Mouse (Mus musculus) intestine, embryonic 14.5 days (tissue): ENCODE data around the gene Ube2e1. TPM values are rescaled to one million over a fixed set of nuclear protein-coding genes. Genes with fewer than 3 reads are reported as not detected.

Experiments
- ATAC-seq: fragments of 200-750 bp; cut with Nextera tagmentation; replicated peaks from 2 replicates; pipeline ENCODE4 v1.8.0; 2017; ENCODE audit warnings: low read depth, moderate number of reproducible peaks, moderate TSS enrichment, moderate library complexity; ENCODE audit not compliant: low FRiP score, low TSS enrichment
- DNase-seq: peaks from one replicate; pipeline ENCODE4 v3.0.0-alpha.2; 2018; ENCODE audit warnings: low spot score
- H3K27ac ChIP-seq: fragments of 300-500 bp; sonication (generic); 2 replicates; pipeline ENCODE4 v1.5.1; 2014; ENCODE audit warnings: low read depth, mild to moderate bottlenecking, control low read depth
- H3K27me3 ChIP-seq: fragments of 300-500 bp; sonication (generic); replicated peaks from 2 replicates; pipeline ENCODE4 v1.6.1; 2014; ENCODE audit warnings: low read length, control low read depth; ENCODE audit not compliant: control insufficient read depth, insufficient read depth
- H3K36me3 ChIP-seq: fragments of 300-500 bp; sonication (generic); 2 replicates; pipeline ENCODE4 v1.6.1; 2014; ENCODE audit warnings: low read length, control low read depth; ENCODE audit not compliant: control insufficient read depth, insufficient read depth
- H3K4me1 ChIP-seq: fragments of 300-500 bp; sonication (generic); replicated peaks from 2 replicates; pipeline ENCODE4 v1.6.1; 2014; ENCODE audit warnings: low read length, control low read depth, mixed read lengths; ENCODE audit not compliant: control insufficient read depth, insufficient read depth
- H3K4me2 ChIP-seq: fragments of 300-500 bp; sonication (generic); 2 replicates; pipeline ENCODE4 v1.6.1; 2014; ENCODE audit warnings: low read length
- H3K4me3 ChIP-seq: fragments of 300-500 bp; sonication (generic); 2 replicates; pipeline ENCODE4 v1.5.1; 2014; ENCODE audit warnings: low read depth, low read length, control low read depth, mixed read lengths
- H3K9ac ChIP-seq: fragments of 300-500 bp; sonication (generic); 2 replicates; pipeline ENCODE4 v1.6.1; 2014; ENCODE audit warnings: mild to moderate bottlenecking, low read length
- H3K9me3 ChIP-seq: fragments of 300-500 bp; sonication (generic); 2 replicates; pipeline ENCODE4 v1.6.1; 2016; ENCODE audit warnings: low read length, control low read depth; ENCODE audit not compliant: control insufficient read depth
- WGBS: fragments of 180-500 bp; shearing (Covaris S2); extraction: QIAGEN DNeasy Blood & Tissue Kit; methylation state at CpG from one replicate; pipeline ENCODE4 v1.1.7; 2014; 5-methylcytosine and 5-hydroxymethylcytosine counted together
- polyA plus RNA-seq: library from polyadenylated mRNA; unstranded; fragments of >200 nt; fragmentation: Nextera tagmentation; extraction: Ambion mirVana; gene quantifications from 2 replicates; pipeline ENCODE4 v1.2.1, GENCODE M21; 2014

Ube2e1 gene
- polyA plus RNA-seq, 1 experiment from 2014 or later, result 46.4 TPM

GRCm38 (mm10) chr14:18301591-18301990, 30.1 kb downstream of the Ube2e1 start:
- Histone ChIP-seq H3K9ac (no peak overlapping the region), H3K27me3 (no peaks in the 10 kb centered on the region), H3K4me2 (no peak overlapping the region), H3K4me3 (no peak overlapping the region), H3K27ac (no peak overlapping the region), H3K36me3 (0 out of 2 replicates have a peak, but pooled peaks cover 6% of the 10 kb centered on the region), H3K9me3 (no peaks in the 10 kb centered on the region), H3K4me1 (no peaks in the 10 kb centered on the region)
- ATAC-seq (no peak), DNase-seq (no peak)
- WGBS, result 81% methylated on average over 3 of the region's 3 CpGs

GRCm38 (mm10) chr14:18300676-18301075, 31.0 kb downstream of the Ube2e1 start:
- Histone ChIP-seq H3K4me2 (no peak overlapping the region), H3K27me3 (no peaks in the 10 kb centered on the region), H3K9ac (no peak overlapping the region), H3K9me3 (no peaks in the 10 kb centered on the region), H3K36me3 (0 out of 2 replicates have a peak, but pooled peaks cover 2% of the 10 kb centered on the region), H3K4me3 (no peak overlapping the region), H3K4me1 (no peaks in the 10 kb centered on the region), H3K27ac (no peak overlapping the region)
- DNase-seq (no peak), ATAC-seq (no peak)
- WGBS, result 93% methylated on average over 2 of the region's 2 CpGs

- no peak for DNase-seq
- 81% methylated on average over 2 of the region's 2 CpGs for WGBS
- H3K27ac ChIP-seq, result no peak overlapping the region
- no peaks in the 10 kb centered on the region for H3K27me3 ChIP-seq
- no peak overlapping the region for H3K4me2 ChIP-seq
- H3K4me1 ChIP-seq, result no peaks in the 10 kb centered on the region
- 0 out of 2 replicates have a peak, but pooled peaks cover 2% of the 10 kb centered on the region for H3K36me3 ChIP-seq
- ATAC-seq, result no peak
- H3K9me3 ChIP-seq, result no peaks in the 10 kb centered on the region
- H3K9ac ChIP-seq, result no peak overlapping the region
- no peak overlapping the region for H3K4me3 ChIP-seq
Observed at GRCm38 (mm10) chr14:18298874-18299273, 32.8 kb downstream of the Ube2e1 start.

- Histone ChIP-seq H3K27ac (no peak overlapping the region), H3K9ac (no peak overlapping the region), H3K9me3 (no peaks in the 10 kb centered on the region), H3K4me1 (no peaks in the 10 kb centered on the region), H3K27me3 (no peaks in the 10 kb centered on the region), H3K4me3 (no peak overlapping the region), H3K36me3 (0 out of 2 replicates have a peak, but pooled peaks cover 2% of the 10 kb centered on the region), H3K4me2 (no peak overlapping the region)
- no peak for DNase-seq
- no peak for ATAC-seq
- 77% methylated on average over 2 of the region's 2 CpGs for WGBS
Observed at GRCm38 (mm10) chr14:18297441-18297840, 34.2 kb downstream of the Ube2e1 start.

- no peak for ATAC-seq
- H3K27me3 ChIP-seq, result no peaks in the 10 kb centered on the region
- WGBS, result 74% methylated on average over 3 of the region's 3 CpGs
Observed at GRCm38 (mm10) chr14:18292578-18292977, 39.1 kb downstream of the Ube2e1 start.

GRCm38 (mm10) chr14:18292111-18292510, 39.5 kb downstream of the Ube2e1 start:
- Histone ChIP-seq H3K9me3 (no peaks in the 10 kb centered on the region), H3K27me3 (no peaks in the 10 kb centered on the region), H3K4me3 (no peak overlapping the region), H3K9ac (no peak overlapping the region), H3K4me2 (no peak overlapping the region), H3K27ac (no peak overlapping the region), H3K4me1 (no peaks in the 10 kb centered on the region), H3K36me3 (no peaks in the 10 kb centered on the region)
- DNase-seq (no peak), ATAC-seq (no peak)
- 79% methylated on average over 3 of the region's 3 CpGs for WGBS

More at GRCm38 (mm10) chr14:18292578-18292977, 39.1 kb downstream of the Ube2e1 start:
- no peak overlapping the region for H3K4me3 ChIP-seq
- no peak for DNase-seq
- no peak overlapping the region for H3K27ac ChIP-seq
- H3K9me3 ChIP-seq, result no peaks in the 10 kb centered on the region
- no peaks in the 10 kb centered on the region for H3K4me1 ChIP-seq
- no peaks in the 10 kb centered on the region for H3K36me3 ChIP-seq
- H3K9ac ChIP-seq, result no peak overlapping the region
- no peak overlapping the region for H3K4me2 ChIP-seq

GRCm38 (mm10) chr14:18287391-18287790, 44.3 kb downstream of the Ube2e1 start:
- H3K9ac ChIP-seq, result no peak overlapping the region
- H3K27me3 ChIP-seq, result no peaks in the 10 kb centered on the region
- peaks cover 13% of the 10 kb centered on the region for H3K36me3 ChIP-seq
- H3K9me3 ChIP-seq, result no peaks in the 10 kb centered on the region
- 79% methylated on average over 2 of the region's 2 CpGs for WGBS
- DNase-seq (no peak), ATAC-seq (no peak)
- H3K4me1 ChIP-seq, result no peaks in the 10 kb centered on the region
- H3K4me2 ChIP-seq, result no peak overlapping the region
- no peak overlapping the region for H3K4me3 ChIP-seq
- no peak overlapping the region for H3K27ac ChIP-seq

- no peaks in the 10 kb centered on the region for H3K4me1 ChIP-seq
- H3K4me2 ChIP-seq, result no peak overlapping the region
- H3K4me3 ChIP-seq, result no peak overlapping the region
- DNase-seq, result no peak
- peaks cover 21% of the 10 kb centered on the region for H3K36me3 ChIP-seq
- no peaks in the 10 kb centered on the region for H3K9me3 ChIP-seq
- ATAC-seq, result no peak
- no peak overlapping the region for H3K27ac ChIP-seq
- WGBS, result 94% methylated on average over 2 of the region's 2 CpGs
- H3K27me3 ChIP-seq, result no peaks in the 10 kb centered on the region
- no peak overlapping the region for H3K9ac ChIP-seq
Observed at GRCm38 (mm10) chr14:18286441-18286840, 45.2 kb downstream of the Ube2e1 start.

- H3K4me1 ChIP-seq, result no peaks in the 10 kb centered on the region
- DNase-seq (no peak), ATAC-seq (no peak)
- no peak overlapping the region for H3K27ac ChIP-seq
- no peak overlapping the region for H3K4me2 ChIP-seq
- H3K36me3 ChIP-seq, result peaks cover 24% of the 10 kb centered on the region
- no peaks in the 10 kb centered on the region for H3K9me3 ChIP-seq
- WGBS, result 72% methylated on average over 3 of the region's 3 CpGs
- no peaks in the 10 kb centered on the region for H3K27me3 ChIP-seq
- H3K4me3 ChIP-seq, result no peak overlapping the region
- H3K9ac ChIP-seq, result no peak overlapping the region
Observed at GRCm38 (mm10) chr14:18285476-18285875, 46.2 kb downstream of the Ube2e1 start.
